Mouse (Mus musculus): ENCODE measurements around the gene Ptpn3. TPM values are rescaled to one million over a fixed set of nuclear protein-coding genes. Genes with fewer than 3 reads are reported as not detected.

Gene Ptpn3
- polyA plus RNA-seq, 1 experiment: 8.5 TPM

DNA sequence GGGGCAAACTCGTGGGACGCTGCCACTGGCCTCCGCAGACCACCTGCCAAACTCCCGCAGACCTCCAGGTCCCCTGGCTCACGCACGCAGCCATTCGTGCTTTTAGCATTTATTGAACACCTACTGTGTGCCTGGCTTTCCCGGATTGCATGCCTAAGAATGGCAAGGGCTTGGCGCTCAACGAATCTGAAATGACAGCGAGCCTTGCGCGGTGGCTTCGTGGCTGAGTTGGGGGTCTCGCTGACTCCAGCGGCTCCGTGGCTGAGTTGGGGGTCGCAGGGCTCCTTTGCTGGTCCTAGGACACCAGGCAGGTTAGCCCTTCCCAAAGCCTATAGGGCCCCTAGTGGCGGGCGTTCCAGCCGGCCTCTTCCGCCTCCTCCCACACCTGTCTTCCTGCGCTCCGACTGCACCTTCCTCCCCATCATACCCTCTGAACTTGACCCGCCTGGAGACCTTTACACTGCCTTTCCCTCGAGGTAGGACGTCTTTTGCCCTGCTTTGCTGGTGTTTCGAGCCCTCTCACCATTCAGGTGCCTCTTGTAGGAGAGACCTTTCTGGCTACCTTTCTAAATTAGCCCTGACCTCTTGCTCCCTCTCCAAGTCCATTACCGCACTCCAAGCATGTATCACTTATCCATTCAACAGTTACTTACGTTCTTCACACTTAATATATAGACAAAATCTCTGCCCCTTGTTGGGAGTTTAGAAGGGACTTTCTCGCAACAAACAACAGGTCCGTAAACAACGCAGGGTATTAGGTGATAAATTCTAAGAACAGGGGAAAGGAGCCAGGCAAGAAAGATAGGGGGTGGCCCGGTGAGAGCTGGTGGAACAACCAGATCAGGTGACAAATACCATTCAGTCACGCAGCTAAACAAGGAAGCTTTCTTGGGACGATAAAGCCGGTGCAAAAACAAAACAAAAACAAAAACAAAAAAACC, 898 bp downstream of the Ptpn3 start:
- WGBS: under 1% methylated on average over 36 of the region's 37 CpGs
- DNase-seq (ENCODE audit: low read depth, low spot score): no peak

DNA sequence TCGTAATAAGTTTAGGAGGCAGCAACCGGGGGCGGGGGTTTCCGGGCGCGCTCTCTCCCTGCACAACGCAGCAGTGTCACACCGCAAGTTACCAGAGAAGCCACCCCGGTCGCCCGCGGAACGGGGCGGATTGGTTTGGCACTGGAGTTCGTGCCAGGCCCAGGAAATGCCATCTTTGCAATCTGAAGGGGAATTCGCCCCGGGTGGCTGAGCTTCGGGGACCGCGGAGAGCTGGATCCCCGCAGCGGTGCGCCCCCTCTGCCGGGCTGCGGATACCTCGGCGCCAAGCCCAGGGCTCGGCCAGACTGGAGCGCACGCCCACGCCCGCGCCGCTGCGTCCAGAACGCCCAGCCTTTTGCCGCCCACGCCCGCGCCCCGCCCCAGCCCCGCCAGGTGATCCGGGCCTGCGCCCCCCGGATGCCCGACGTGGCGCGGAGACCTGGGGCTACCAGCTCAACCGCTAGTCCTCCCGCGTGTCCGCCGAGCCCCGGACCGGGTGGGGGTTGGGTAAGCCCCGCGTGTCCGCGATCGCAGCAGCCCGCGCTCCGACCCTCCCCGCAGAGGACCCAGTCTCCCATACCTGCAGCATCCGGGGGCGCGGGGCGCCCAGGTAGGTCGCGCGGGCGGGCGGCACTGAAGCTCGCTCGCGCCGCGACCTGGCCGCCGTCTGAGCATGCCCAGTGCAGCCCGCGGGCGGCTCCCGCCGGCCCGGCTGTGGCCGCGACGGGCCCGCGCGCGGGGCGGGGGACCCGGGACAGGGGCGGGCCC, 1.8 kb downstream of the Ptpn3 start:
- no peak for DNase-seq (ENCODE audit: low read depth, low spot score)
- WGBS: 1% methylated on average over 96 of the region's 97 CpGs

DNA sequence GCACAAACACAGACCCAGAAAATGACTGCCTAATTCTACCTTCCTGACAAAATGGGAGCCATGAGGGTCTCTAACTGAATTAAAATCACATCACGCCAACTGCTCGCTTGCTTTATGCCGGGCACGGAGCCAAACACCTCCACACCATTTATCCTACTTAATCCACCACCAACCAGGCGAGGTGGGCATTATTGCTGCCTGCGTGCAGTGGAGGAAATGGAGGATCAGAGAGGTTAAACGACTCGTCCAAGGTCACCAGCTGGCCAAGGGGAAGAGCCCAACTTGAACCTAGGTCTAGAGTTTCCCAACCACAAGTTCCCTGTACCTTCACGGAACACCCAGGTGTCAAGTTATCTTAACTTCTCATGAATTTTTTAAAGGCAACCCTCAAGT, 2.3 kb downstream of the Ptpn3 start:
- no peak for DNase-seq (ENCODE audit: low read depth, low spot score)
- 4% methylated on average over 9 of the region's 9 CpGs for WGBS

GRCm38 (mm10) chr4:57298181-57298580, 3.5 kb downstream of the Ptpn3 start:
- no peak for DNase-seq (ENCODE audit: low read depth, low spot score)
- WGBS: 33% methylated on average over 4 of the region's 4 CpGs

DNA sequence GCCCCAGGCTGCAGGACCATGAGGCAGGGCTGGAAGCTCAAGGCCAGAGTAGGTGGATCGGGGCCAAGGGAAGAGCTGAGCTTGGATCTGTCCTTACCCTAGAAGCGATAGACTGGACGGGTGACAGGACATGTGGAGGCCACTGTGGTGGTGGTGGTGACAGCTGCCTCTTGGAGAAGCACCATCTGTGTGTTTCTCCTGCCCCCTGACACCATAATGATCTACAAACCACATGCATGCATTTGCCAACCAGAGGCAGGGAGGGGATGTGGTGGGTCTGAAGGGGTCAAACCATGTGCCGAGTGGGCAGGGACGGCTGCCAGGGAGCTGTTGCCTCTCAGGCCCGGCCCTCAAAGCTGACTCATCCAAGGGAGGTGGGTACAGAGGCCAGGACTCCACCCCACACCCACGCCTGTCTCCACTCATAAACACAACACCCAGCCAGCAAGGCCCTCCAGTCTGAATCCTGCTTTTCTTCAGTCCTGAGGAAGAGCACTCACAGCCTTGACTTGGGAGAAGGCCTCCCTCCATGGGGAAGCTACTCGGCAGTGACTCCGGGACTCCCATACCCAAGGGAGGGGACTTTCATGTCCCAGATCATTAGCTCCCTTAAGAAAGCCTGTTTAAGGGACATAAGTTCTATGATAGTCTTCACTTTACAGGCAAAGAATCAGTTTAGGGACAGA, 6.5 kb downstream of the Ptpn3 start:
- 10% methylated on average over 9 of the region's 9 CpGs for WGBS
- DNase-seq (ENCODE audit: low read depth, low spot score): no peak

- WGBS: 81% methylated on average over 5 of the region's 5 CpGs
- DNase-seq (ENCODE audit: low read depth, low spot score): no peak
Observed at GRCm38 (mm10) chr4:57292670-57293069, 9.0 kb downstream of the Ptpn3 start.

- no peak for DNase-seq (ENCODE audit: low read depth, low spot score)
- 97% methylated on average over 6 of the region's 6 CpGs for WGBS
Observed at GRCm38 (mm10) chr4:57290049-57290448, 11.6 kb downstream of the Ptpn3 start.

GRCm38 (mm10) chr4:57287808-57288207, 13.8 kb downstream of the Ptpn3 start:
- WGBS: 80% methylated on average over 3 of the region's 3 CpGs
- no peak for DNase-seq (ENCODE audit: low read depth, low spot score)

DNA sequence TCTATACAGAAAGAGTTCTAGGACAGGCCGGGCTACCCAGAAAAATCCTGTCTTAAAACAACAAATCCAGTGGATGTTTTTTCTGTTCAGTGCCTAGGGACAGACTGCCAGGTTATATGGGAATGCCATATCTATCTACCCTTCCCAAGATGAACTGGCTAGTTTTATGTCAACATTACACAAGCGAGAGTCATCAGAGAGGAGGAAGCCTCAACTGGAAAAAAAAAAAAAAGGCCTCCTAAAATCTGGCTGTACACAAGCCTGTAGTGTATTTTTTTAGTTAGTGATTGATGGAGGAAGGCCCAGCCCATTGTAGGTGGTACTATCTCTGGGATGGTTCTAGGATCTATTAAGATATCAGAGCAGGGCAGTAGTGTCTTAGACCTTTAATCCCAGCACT, 16.4 kb downstream of the Ptpn3 start:
- 43% methylated on average over 2 of the region's 2 CpGs for WGBS

DNA sequence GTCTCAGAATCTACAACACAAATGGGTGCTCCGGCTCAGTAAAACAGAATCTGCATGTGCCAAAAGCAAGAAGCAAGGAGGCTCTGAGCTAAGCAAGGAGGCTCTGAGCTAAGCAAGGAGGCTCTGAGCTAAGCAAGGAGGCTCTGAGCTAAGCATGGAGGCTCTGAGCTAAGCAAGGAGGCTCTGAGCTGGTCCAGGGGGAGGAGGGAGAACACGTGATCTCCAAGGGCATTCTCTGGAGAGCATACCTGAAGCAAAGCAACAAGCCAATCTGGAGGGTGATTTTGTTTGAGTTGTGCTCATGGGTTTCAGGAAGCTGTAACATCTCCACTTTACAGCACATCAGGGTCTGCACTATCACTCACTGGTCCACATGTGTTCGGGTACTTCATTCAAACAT, 18.4 kb downstream of the Ptpn3 start:
- no peak for DNase-seq (ENCODE audit: low read depth, low spot score)
- 55% methylated on average over 3 of the region's 3 CpGs for WGBS

More for the DNA sequence above, 16.4 kb downstream of the Ptpn3 start:
- no peak for DNase-seq (ENCODE audit: low read depth, low spot score)

DNA sequence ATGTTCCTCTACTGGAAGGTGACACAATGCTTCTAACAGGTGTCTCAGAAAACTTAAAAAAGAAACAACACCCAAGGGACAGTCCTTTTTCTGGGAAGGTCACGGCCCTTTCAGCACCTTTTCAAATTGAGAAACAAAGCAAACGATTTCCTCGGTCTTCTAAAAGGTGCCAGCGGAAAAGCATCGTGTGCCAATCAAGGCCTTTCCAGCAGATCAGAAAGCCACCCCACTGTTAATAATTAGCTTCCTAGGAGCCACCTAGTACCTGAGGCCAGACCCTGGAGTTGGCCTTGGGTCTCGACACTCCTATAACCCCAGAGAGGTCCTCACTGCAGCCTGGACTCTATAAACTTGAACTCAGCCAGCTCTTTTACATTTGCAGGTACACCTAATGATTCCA, 19.0 kb downstream of the Ptpn3 start:
- WGBS: 31% methylated on average over 6 of the region's 6 CpGs
- no peak for DNase-seq (ENCODE audit: low read depth, low spot score)

- DNase-seq (ENCODE audit: low read depth, low spot score): no peak
- 29% methylated on average over 5 of the region's 5 CpGs for WGBS
Observed at GRCm38 (mm10) chr4:57282179-57282578, 19.5 kb downstream of the Ptpn3 start.

DNA sequence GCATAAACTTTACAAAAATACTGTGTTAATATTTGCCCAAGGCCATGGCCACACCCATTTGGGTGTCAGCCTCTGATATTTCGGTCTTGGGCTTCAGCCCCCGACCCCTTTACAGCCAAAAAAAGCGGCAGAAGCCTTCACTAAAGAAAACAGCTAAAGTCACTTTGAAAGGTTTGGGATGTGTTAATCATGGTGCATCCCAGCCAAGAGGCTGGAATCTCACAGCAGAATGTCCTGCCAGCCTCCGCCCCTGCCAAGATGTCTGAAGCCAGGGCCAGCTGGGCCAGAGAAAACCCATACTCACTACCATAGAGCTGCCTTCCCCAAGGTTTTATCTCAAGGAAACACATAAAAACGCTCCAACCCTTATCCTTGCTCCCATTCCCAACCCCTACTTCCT, 20.7 kb downstream of the Ptpn3 start:
- 55% methylated on average over 5 of the region's 5 CpGs for WGBS
- DNase-seq (ENCODE audit: low read depth, low spot score): no peak

DNA sequence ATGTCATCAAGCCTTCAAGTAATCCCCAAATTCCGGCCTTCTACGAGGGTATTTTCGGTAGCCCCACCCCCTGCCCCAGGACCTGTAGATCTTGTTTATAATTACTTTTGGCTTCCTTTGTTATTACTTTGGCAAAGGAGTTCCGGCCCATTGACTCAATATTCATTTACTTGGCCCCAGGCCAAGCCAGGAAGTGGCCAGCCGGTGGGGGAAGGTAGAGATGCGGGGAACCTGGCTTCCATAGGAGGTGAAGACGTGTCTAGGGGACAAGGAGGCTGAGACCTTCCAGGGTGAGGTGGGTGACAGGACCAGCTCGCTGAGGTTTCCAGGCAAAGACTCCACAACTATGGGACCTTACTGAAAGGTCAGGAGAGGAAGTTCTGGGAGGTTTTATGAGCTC, 22.4 kb downstream of the Ptpn3 start:
- WGBS: 11% methylated on average over 8 of the region's 8 CpGs

GRCm38 (mm10) chr4:57278812-57279211, 22.8 kb downstream of the Ptpn3 start:
- WGBS: 19% methylated on average over 10 of the region's 10 CpGs
- no peak for DNase-seq (ENCODE audit: low read depth, low spot score)

More for the DNA sequence above, 22.4 kb downstream of the Ptpn3 start:
- DNase-seq (ENCODE audit: low read depth, low spot score): peak; percentile 50

GRCm38 (mm10) chr4:57277671-57278070, 24.0 kb downstream of the Ptpn3 start:
- 82% methylated on average over 3 of the region's 3 CpGs for WGBS
- no peak for DNase-seq (ENCODE audit: low read depth, low spot score)

- DNase-seq (ENCODE audit: low read depth, low spot score): peak; percentile 65
Observed at GRCm38 (mm10) chr4:57275116-57275743, 26.4 kb downstream of the Ptpn3 start.

DNA sequence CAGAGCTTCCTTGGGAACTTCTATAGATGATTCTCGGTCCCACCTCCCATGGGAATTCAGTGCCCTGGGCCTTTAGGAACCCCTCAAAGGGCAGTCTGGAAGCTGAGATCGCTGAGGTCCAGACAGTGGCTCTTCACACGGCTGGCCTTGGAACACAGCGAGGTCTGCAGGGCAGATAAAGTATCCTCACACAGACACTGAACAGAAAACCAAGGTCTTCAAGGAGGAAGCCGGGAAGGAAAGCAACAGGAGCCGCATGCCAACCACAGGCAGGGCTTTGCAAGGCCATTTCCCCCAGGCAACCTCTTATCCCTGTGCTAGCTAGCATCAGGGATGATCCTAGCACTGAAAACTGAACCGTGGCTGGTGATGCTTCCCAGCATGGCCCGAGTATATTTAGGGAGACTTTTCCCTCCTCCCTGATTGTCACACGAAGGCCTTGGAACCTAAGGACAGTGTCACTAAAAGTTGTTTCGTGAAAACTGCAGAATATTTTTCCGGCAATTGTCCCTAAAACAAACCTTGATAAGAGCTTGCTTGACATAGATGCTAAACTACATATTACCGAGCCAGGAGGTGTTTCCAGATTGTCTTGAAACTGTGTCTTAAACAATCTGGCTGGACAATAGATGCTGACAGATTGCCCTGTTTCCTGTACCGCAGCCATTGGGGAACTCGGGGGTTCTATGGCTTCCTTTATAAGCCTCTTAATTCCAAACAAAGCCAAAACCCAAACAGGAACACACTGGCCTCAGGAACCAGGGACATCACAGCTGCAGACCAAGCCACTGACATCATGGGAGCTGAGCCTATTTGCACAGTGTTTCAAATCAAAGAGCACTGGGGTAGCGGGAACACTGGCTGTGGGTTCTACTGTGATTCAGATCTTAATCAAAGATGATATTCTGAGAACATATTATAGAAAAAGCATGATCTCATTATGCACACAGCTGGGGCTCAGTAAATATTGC, 27.8 kb downstream of the Ptpn3 start:
- DNase-seq (ENCODE audit: low read depth, low spot score): no peak
- WGBS: 75% methylated on average over 15 of the region's 15 CpGs

More at GRCm38 (mm10) chr4:57275116-57275743, 26.4 kb downstream of the Ptpn3 start:
- WGBS: 4% methylated on average over 8 of the region's 8 CpGs

DNA sequence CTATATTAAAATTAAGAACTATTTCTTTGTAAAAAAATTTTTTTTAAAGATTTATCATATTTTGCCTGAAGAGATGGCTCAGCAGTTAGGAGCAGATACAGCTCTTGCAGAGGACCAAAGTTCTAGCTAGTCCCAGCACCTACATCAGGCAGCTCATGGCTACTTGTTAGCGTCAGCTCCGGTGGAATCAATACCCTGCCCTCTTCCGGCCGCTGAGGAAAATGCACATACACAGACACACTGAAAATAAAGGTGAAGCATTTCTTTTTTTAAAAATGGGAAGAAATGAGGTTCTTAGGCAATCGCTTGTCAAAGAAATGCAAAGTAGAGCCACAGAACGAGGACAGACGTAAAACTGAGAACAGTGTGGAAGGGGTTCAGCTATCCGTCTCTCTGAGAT, 30.6 kb downstream of the Ptpn3 start:
- WGBS: 80% methylated on average over 8 of the region's 8 CpGs
- no peak for DNase-seq (ENCODE audit: low read depth, low spot score)

Data from large intestine, adult 2 months (tissue).